Mouse (Mus musculus): ENCODE results near the gene Capn10.
A peak's percentile ranks its signal among the peaks of the same experiment; 100 is the strongest.
"Not testable (repeated sequence)": the region's sequence is repeated elsewhere in the genome, so short reads cannot be mapped to it uniquely, and the experiment has no call there.

Capn10 gene

GRCm38 (mm10) chr1:92919775-92920174 is 14.4 kb upstream of the Capn10 start:
- no peak for DNase-seq (ENCODE audit: low spot score in 2 of 2)

DNA sequence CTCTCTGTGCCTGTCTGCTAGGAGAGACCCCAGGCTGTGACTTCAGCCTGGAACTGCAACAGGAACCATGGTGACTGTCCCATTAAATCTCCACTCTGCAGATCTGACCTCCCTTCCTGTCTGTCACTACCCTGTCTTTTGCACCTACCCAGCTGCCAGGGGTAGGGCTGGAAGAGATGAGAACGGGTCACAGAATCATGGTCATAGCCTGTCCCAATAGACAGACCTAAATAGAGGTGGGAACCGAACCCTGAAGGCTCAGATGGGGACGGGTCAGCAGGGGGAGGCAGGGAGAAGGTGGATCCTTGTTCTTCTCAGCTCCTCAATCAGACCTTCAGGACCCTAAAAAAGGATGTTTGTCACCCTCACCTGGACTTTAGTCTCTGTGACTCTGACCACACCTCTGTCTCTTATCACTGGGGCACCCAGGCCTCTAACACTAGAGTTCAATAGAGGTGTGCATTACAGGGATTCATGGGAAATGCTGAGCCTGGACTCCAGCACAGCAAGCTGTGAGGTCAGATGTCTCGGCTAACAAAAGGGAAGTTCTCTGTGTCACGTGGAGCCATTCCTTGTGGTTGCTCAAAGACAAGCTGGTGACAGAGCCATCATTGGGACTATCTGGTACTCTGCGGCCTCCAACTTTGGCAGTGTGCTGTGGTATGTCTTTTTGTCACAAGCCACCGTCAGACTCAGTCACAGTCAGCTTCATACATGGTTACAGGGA is 13.5 kb upstream of the Capn10 start:
- DNase-seq (ENCODE audit: low spot score in 2 of 2): no peak

GRCm38 (mm10) chr1:92921496-92921895 is 12.7 kb upstream of the Capn10 start:
- DNase-seq (ENCODE audit: low spot score in 2 of 2): no peak

DNA sequence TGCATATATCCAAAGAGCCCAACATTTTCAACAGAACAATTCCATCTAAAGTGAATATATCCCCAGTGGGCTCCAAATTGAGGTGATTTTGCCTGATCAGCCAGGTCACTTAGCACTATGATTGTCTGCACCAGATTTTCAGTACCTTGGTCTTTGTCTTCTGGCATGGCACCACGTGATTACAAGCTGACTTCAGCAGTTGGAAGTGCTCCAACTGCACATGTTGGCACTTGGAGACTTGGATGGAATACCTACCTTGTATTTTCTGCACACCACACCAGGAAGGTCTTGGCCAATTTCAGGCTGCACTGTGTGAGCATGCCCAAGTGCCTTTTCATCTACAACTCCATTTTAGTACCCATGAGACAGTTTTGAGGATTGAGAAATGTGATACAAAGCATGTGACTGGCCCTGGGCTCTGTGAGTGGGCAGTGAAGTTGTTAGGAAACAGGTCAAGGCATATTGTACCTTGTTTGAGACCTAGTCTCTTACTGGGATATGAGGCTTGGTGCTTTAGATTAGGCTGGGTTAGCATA is 3.9 kb upstream of the Capn10 start:
- no peak for DNase-seq (ENCODE audit: low spot score in 2 of 2)

DNA sequence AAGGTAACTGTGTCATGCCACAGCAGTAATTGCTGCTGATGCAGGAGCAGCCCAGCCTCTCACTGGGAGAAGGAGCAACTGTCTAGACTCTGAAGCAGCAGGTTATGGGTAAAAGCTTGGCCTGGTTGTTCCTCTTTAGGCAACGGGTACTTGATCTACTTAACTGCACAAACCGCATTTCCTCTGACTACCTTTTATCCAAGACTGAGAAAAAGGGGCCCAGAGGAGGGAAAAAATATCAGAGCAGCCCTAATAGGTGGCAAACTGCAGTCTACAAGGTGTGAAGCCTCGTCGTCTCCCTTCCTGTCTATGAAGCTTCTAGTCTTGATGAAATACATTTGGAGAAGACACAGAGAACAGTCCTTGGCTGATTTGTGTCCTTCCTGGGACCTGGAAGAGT is 565 bp upstream of the Capn10 start:
- DNase-seq (ENCODE audit: low spot score in 2 of 2): no peak

- no peak for DNase-seq (ENCODE audit: low spot score in 2 of 2)
Measured at GRCm38 (mm10) chr1:92935054-92935962, 1.1 kb downstream of the Capn10 start.

- DNase-seq (ENCODE audit: low spot score in 2 of 2): no peak
Measured at GRCm38 (mm10) chr1:92935977-92936376, 1.8 kb downstream of the Capn10 start.

GRCm38 (mm10) chr1:92936467-92936866 is 2.3 kb downstream of the Capn10 start:
- DNase-seq (ENCODE audit: low spot score in 2 of 2): no peak

DNA sequence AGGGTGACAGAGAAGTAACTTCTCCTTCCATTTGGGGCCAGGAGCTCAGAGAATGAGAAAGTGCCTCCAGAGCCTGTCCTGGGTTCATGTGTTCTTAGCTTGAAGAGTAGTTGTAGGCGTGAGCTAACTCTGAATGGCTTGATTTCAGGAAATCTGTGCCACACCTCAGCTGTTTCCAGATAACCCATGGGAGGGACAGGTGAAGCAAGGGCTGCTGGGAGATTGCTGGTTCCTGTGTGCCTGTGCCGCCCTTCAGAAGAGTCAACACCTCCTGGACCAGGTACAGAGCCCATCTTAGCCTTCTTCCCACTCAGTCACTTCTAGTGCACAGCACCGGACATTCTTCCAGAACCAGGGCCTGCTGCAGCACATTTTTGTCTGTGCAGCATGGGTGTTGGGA is 3.6 kb downstream of the Capn10 start:
- no peak for DNase-seq (ENCODE audit: low spot score in 2 of 2)

DNA sequence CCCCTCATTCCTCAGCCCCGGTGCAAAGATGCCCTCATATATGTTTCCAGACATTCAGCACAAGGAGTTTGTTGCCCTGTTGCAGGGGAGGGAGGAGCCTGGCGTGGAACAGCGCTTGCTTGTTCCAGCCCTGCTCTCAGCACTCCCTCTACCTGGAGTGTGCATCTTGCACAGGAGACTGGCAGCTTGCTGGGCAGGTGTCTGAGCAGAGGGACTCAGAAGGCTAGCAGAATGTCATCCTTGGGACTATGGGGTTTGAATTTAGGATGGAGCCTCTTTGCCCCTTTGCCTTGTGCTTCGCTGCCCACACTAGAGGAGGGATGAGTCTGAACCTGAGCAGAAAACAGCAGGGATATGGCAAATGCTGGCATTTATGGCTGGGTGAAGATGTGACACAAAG is 5.6 kb downstream of the Capn10 start:
- DNase-seq (ENCODE audit: low spot score in 2 of 2): no peak

- DNase-seq (ENCODE audit: low spot score in 2 of 2): no peak
Measured at GRCm38 (mm10) chr1:92943219-92943989, 9.2 kb downstream of the Capn10 start.

DNA sequence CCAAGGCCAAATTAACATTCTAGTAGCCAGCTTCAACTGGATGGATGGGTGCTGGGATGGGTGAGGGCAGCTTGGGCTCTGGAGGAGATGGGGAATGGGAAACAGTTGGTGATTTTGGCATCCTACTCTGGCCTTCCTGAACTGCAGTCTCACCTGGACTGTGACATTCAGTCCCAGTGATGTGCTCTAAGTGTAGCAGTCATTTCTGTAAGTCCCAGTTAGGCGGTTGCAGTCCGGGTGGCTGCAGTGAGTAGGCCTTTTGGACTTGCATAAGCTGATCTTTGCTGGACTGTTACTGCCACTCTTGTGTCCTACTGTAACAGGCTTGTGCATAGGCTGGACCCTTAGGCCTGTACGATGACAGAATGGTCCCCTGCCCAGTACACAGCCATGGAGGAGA is 13.8 kb downstream of the Capn10 start:
- DNase-seq (ENCODE audit: low spot score in 2 of 2): no peak

GRCm38 (mm10) chr1:92949426-92949825 is 15.2 kb downstream of the Capn10 start:
- no peak for DNase-seq (ENCODE audit: low spot score in 2 of 2)

DNA sequence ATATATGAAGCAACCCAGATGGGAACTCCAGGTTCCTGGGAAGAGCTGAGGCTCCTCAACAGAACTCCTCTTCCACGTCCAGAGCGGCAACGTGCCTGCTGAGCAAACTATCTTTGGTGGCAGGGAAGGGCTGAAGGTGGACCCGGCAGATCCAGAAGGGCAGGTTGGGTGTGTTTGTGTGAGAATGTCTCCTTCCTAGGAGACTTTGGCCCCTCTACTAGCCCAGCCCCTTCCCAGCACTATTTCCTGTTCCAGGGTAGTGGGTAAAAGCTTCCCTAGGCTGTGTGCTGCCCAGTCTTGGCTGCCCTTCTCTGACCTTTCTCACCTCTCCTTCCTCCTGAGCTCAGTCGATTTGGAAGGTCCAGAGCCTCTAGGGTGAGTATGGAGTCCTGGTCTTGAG is 16.4 kb downstream of the Capn10 start, which contains the start of gene Gpr35:
Gene Gpr35 (plus strand): TSS at position 259 of the 400 bp plus-strand sequence.
- no peak for DNase-seq (ENCODE audit: low spot score in 2 of 2)

DNA sequence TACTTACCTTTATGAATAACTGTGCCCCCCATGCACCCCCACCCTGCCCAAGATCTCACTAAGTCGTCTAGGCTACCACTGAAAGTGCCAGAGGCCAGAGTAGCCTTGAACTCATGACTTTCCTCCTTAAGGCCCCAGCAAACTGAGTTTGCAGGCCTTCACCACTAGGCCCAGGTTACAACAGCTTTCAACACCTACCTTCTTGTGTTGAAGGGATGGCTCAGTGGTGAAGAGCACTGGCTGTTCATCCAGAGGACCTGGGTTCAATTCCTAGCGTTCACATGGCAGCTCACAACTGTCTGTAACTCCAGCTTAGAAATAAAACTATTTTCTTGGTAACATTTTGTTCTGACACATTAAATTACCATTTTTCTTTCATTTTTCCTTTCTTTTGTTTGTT is 19.5 kb downstream of the Capn10 start:
- no peak for DNase-seq (ENCODE audit: low spot score in 2 of 2)

DNA sequence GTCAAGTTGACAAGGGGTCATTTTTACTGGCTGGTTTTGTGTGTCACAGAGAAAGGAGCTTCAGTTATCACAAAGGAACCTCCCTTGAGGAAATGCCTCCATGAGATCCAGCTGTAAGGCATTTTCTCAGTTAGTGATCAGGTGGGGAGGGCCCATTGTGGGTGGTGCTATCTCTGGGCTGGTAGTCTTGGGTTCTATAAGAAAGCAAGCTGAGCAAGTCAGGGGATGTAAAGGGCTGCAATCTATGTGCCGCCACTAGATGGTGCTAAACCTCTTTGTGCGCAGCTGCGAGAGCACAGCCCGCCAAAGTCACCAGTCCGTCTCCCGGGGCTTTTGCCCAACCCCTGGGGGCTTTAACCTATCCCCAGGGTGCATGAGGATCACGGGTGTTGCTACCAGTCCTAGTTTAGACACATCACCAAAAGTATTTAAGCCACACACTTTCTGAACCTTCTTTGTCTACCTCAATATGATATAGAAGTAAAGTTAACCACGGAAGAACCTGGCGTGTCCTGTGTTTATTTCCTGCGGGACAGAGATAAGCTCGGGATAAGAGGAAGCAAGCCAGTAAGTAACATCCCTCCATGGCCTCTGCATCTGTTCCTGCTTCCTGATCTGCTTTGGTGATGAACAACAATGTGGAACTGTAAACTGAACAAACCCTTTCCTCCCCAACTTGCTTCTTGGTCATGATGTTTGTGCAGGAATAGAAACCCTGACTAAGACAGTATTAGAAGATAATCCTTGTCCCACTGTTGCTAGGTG is 22.6 kb downstream of the Capn10 start:
- peak; percentile 64 to 75 for DNase-seq (ENCODE audit: low spot score in 2 of 2)

- no peak for DNase-seq (ENCODE audit: low spot score in 2 of 2)
Measured at GRCm38 (mm10) chr1:92958999-92959398, 24.8 kb downstream of the Capn10 start.

DNA sequence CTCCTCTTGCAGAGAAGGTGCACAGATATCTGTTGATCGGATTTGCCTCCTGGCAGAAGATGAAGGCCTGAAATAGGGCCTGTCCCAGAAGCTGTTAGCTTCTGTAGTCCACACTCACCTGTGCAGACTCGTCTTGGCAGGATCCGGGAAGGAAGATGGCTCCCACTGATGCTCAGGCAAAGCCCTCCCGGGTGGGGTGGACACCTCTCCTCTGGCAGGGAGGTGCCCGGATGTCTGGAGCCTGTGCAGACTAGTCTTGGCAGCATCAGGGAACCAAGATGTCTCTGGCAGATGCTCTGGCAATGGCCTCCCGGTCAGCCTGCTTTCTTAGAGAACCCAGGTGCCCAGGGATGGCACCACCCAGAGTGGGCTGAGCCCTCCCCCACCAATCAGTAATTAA is 36.6 kb downstream of the Capn10 start:
- DNase-seq (ENCODE audit: low spot score in 2 of 2): not testable (repeated sequence)

DNA sequence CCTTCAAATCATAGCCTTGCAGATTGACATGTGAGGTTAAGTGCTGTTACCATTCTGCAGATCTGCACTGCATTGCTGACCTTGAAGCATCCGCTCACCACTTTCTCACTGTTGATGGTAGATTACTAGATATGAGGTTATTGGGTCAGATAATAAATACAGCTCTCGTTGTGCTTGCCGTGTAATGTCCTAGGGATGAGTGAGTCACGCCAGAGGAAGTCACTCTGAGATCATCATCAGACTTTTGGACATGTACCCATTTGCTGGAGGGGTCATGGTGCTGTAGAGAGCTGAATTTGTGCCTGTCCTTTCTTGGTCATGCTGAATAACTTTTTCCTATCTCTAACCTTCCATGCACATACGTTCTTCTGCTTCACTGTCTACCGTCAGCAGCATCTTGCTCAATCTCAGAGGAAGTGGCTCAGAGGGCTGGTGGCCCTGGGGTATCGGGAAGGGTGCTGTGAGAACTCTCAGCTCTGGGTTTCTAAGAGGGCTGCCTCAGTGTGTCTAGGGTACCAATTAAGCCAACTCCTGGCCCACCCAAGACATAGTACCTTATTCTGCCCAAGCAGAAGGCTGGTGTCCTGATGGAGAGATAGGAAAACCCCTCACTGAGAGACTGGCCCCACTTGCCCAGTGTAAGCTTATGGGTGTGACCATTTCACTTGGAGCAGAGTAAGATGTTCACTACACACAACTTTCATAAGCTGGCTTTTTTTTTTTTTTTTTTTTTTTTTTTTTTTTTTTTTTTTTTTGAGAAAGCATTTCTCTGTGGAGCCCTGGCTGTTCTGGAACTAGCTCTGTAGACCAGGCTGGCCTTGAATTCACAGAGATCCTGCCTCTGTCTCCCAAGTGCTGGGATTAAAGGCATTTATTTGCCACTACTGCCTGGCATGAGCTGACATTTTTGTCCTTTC is 38.0 kb downstream of the Capn10 start:
- DNase-seq (ENCODE audit: low spot score in 2 of 2): no peak

DNA sequence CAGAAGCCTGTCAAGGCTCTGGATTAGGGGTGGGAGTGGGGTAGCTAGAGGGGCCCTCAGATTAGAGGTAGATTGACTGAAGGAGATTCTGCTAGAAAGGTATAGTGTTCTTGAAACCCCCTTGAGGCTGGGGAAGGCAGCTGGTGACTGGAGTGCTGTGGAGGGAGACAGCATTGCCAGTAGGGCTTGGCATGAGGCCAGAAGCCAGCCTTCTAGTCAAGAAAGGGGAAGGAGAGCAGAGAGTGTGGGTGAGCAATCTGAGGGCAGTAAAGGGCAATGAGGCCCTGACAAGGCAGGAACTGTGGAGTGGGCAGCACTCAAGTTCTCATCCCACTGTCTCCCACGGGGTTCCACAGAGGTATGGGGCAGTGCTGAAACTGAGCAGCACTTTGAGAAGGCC is 38.7 kb downstream of the Capn10 start:
- no peak for DNase-seq (ENCODE audit: low spot score in 2 of 2)
